Mouse (Mus musculus) heart, adult 2 months (tissue): ENCODE results near the gene Slc5a6. TPM values are rescaled to one million over a fixed set of nuclear protein-coding genes. Genes with fewer than 3 reads are reported as not detected.
A peak's percentile ranks its signal among the peaks of the same experiment; 100 is the strongest.

ENCODE experiments used
- DNase-seq, 2 experiments: peaks; one replicate each; pipeline ENCODE4 v3.0.0; 2021
- H3K27ac ChIP-seq: fragments of 200-600 bp; 2 replicates; pipeline ENCODE4 v1.8.1; 2022
- H3K27me3 ChIP-seq: fragments of 200-500 bp; 2 replicates; pipeline ENCODE4 v1.6.1; 2012; ENCODE audit warnings: mild to moderate bottlenecking, low read length, inconsistent platforms, mixed read lengths; ENCODE audit not compliant: control insufficient read depth, insufficient read depth
- H3K36me3 ChIP-seq: fragments of 200-500 bp; 2 replicates; pipeline ENCODE4 v1.6.1; 2012; ENCODE audit warnings: low read length, inconsistent platforms; ENCODE audit not compliant: control insufficient read depth, insufficient read depth
- H3K4me1 ChIP-seq: fragments of 200-500 bp; 2 replicates; pipeline ENCODE4 v1.6.1; 2011; ENCODE audit warnings: low read length; ENCODE audit not compliant: control insufficient read depth, insufficient read depth
- H3K4me3 ChIP-seq: fragments of 200-600 bp; 2 replicates; pipeline ENCODE4 v1.8.1; 2022
- H3K79me2 ChIP-seq: fragments of 200-500 bp; replicated peaks from 2 replicates; pipeline ENCODE4 v1.6.1; 2012; ENCODE audit warnings: mild to moderate bottlenecking, inconsistent platforms, low read length, moderate library complexity, mixed read lengths; ENCODE audit not compliant: control insufficient read depth, insufficient read depth
- H3K9ac ChIP-seq: fragments of 200-500 bp; 2 replicates; pipeline ENCODE4 v1.6.1; 2012; ENCODE audit warnings: low read depth, mild to moderate bottlenecking, control low read depth, inconsistent platforms, low read length, mixed read lengths
- CTCF ChIP-seq: fragments of 200-600 bp; IDR thresholded peaks from 2 replicates; pipeline ENCODE4 v1.8.1; 2022; ENCODE audit warnings: antibody characterized with exemption, mild to moderate bottlenecking, moderate library complexity
- EP300 ChIP-seq: fragments of 200-500 bp; IDR thresholded peaks from 2 replicates; pipeline ENCODE4 v1.6.1; 2011; ENCODE audit warnings: low read depth, low read length, control low read depth; ENCODE audit not compliant: insufficient read depth
- POLR2A ChIP-seq: fragments of 200-500 bp; IDR thresholded peaks from 2 replicates; pipeline ENCODE4 v1.6.1; 2011; ENCODE audit warnings: mild to moderate bottlenecking, low read depth, low read length, control low read depth; ENCODE audit not compliant: insufficient read depth
- WGBS: fragments of 180-500 bp; shearing (Covaris S2); methylation state at CpG from one replicate; pipeline ENCODE4 v1.1.7; 2018; 5-methylcytosine and 5-hydroxymethylcytosine counted together
- intact Hi-C: fragments of 180-260 bp; cut with DNase I; formaldehyde crosslinking; loops from one replicate; pipeline ENCODE4 v1.15.1; 2025
- long read RNA-seq: library from polyadenylated mRNA; stranded (forward); transcript quantifications from one replicate; pipeline ENCODE4 v2.0.0, GENCODE M21; 2021
- polyA plus RNA-seq: library from polyadenylated mRNA; depleted of rRNA; stranded (reverse); fragments of >200 nt; gene quantifications from 2 replicates; pipeline ENCODE4 v1.2.3, GENCODE M21; 2012; rRNA removed
- total RNA-seq, 2 experiments: library from RNA; stranded (reverse); gene quantifications; 2 replicates each; pipeline ENCODE4 v1.2.3; 2021

Slc5a6 gene
- 10 to 100 TPM; 11.8 to 13.2 TPM for total RNA-seq
- polyA plus RNA-seq: 25.5 and 29.1 TPM in 2 replicates
- long read RNA-seq, transcript Slc5a6-201 (18 exons, 3,218 nt): major isoform, 5 of 16 reads
- long read RNA-seq, partial matches to known transcripts: 1 of 16 reads
- long read RNA-seq, other reads (novel, unspliced or antisense): 7 of 16 reads

GRCm38 (mm10) chr5:31048763-31049641 is at the start of gene Slc5a6:
Gene Slc5a6 (minus strand): TSS chr5:31048924.
- under 1% methylated on average over 23 of the region's 23 CpGs for WGBS
- Histone ChIP-seq H3K4me3 (peak within 1 kb of the TSS; percentile 93), H3K36me3 (no peaks in the 10 kb centered on the region), H3K9ac (peak within 1 kb of the TSS; percentile 92), H3K79me2 (no peaks in the 10 kb centered on the region), H3K27ac (peak within 1 kb of the TSS; percentile 94), H3K4me1 (peaks cover 1% of the 10 kb centered on the region), H3K27me3 (no peaks in the 10 kb centered on the region)
- intact Hi-C loops: loop anchor here (2.0 to 5.0 kb wide), 2 partner anchors 88 to 127 kb away; partner anchors contain the start of genes Khk and Preb
- TF ChIP-seq POLR2A: 0 out of 2 replicates have a peak, but pooled peaks have one; percentile 19
- TF ChIP-seq CTCF: peak; percentile 78
- TF ChIP-seq EP300: 0 out of 2 replicates have a peak, but pooled peaks have one; percentile 45
- DNase-seq: peak; percentile 44 to 47

- intact Hi-C loops: no loop called here
- Histone ChIP-seq H3K36me3 (no peaks in the 10 kb centered on the region), H3K79me2 (no peaks in the 10 kb centered on the region), H3K4me3 (peak overlapping the region; percentile 47), H3K9ac (no peak overlapping the region), H3K27ac (no peak overlapping the region; the same call in 1 of the 2 replicates), H3K4me1 (peaks cover 4% of the 10 kb centered on the region), H3K27me3 (peaks cover 22% of the 10 kb centered on the region)
- 39% methylated on average over 11 of the region's 11 CpGs for WGBS
- no peak for DNase-seq
- TF ChIP-seq EP300: no peak
- TF ChIP-seq POLR2A: no peak
- no peak for TF ChIP-seq CTCF
Observed at GRCm38 (mm10) chr5:31095711-31096480, 47.2 kb upstream of the Slc5a6 start.

- Histone ChIP-seq H3K27ac (no peak overlapping the region; the same call in 1 of the 2 replicates), H3K9ac (peak overlapping the region; percentile 7), H3K27me3 (peaks cover 22% of the 10 kb centered on the region), H3K4me3 (peak overlapping the region; percentile 47), H3K4me1 (peaks cover 4% of the 10 kb centered on the region), H3K79me2 (no peaks in the 10 kb centered on the region), H3K36me3 (no peaks in the 10 kb centered on the region)
- intact Hi-C loops: no loop called here
- DNase-seq: peak; percentile 65 to 79
- TF ChIP-seq POLR2A (no peak), EP300 (no peak), CTCF (peak; percentile 42)
- under 1% methylated on average over 59 of the region's 59 CpGs for WGBS
Observed at GRCm38 (mm10) chr5:31094799-31095691, 46.3 kb upstream of the Slc5a6 start.

- DNase-seq: no peak
- H3K79me2 ChIP-seq: no peaks in the 10 kb centered on the region
- no peak overlapping the region for H3K27ac ChIP-seq
- peak overlapping the region; percentile 47 for H3K4me3 ChIP-seq
- H3K9ac ChIP-seq: no peak overlapping the region
- H3K36me3 ChIP-seq: no peaks in the 10 kb centered on the region
- peaks cover 22% of the 10 kb centered on the region for H3K27me3 ChIP-seq
- 3% methylated on average over 29 of the region's 29 CpGs for WGBS
- TF ChIP-seq POLR2A: no peak
- TF ChIP-seq CTCF: no peak
- TF ChIP-seq EP300: no peak
- H3K4me1 ChIP-seq: peaks cover 4% of the 10 kb centered on the region
- intact Hi-C loops: no loop called here
Observed at GRCm38 (mm10) chr5:31094100-31094798, 45.5 kb upstream of the Slc5a6 start.
